Mouse (Mus musculus) heart, postnatal 0 days (tissue): ENCODE data around the gene Igsf21.

ENCODE experiments used
- CTCF ChIP-seq: IDR thresholded peaks from 2 replicates; pipeline ENCODE4 v1.5.1; 2016; ENCODE audit warnings: antibody characterized with exemption, control low read depth, low read depth
- EP300 ChIP-seq: IDR thresholded peaks from 2 replicates; pipeline ENCODE4 v1.6.1; 2016; ENCODE audit warnings: antibody characterized with exemption, low read depth

GRCm38 (mm10) chr4:140107161-140107560 lies 139.4 kb downstream of the Igsf21 start:
- no peak for TF ChIP-seq CTCF
- no peak for TF ChIP-seq EP300
